Mouse (Mus musculus): ENCODE data around the gene St5. TPM values are rescaled to one million over a fixed set of nuclear protein-coding genes. Genes with fewer than 3 reads are reported as not detected.

St5 gene
- total RNA-seq, 2 experiments from 2014 or later = 82.6 to 246 TPM

DNA sequence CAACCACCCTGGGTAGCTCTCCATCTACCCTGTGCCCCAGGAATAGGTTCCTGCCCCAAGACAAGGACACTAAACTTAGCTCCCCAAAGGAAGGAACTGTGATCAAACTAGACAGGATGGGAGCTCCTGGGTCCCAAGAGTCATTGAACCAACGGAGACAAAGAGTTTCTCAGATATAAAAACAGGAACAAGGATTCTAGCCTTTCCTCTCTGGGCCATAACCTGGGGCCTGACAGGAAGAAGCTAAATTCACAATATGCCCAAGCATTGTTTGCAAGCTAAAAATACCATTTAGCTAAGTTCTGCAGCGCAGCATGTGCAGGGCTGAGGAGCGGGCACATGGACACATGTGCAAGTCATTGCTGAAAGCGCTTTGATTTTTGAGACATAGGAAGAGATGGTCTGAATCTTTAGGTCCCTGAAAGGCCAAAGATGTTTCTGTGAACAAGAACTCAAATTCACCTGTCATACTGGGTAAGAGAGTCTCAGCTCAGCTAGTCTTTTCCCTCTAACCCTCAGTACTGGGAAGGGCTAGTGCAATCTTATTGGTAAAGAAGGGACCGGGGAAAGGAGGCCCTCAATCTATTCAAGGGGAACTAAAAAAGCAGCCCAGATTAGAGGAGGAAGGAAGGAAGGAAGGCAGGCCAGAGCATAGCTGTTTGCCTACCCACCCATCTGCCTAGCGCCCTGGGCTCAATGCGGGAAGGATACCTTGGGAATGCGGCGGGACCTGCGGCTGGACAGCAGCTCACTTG lies 161.6 kb downstream of the St5 start:
- ATAC-seq (replicated peaks; ENCODE audit: low FRiP score, poor library complexity, severe bottlenecking) = no peak

DNA sequence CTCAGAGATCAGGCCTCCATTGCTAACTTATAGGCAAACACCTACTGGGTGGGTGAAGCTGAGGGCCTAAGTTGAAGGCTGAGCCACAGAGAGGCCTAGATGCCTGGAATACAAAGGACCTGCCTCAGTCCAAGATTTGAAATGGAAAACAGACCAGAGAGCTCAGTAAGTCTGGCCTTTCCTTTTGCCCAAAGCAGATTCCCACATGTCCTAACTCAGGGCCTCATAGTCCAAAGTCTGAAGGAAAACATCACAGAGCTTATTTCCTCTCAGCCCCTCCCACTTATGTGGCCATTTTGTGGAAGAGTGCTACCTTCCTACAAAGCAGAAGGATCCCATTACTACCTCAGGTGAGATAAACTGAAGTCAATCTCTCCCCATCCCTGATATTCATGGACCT lies 162.5 kb downstream of the St5 start:
- ATAC-seq (replicated peaks; ENCODE audit: low FRiP score, poor library complexity, severe bottlenecking) = no peak

DNA sequence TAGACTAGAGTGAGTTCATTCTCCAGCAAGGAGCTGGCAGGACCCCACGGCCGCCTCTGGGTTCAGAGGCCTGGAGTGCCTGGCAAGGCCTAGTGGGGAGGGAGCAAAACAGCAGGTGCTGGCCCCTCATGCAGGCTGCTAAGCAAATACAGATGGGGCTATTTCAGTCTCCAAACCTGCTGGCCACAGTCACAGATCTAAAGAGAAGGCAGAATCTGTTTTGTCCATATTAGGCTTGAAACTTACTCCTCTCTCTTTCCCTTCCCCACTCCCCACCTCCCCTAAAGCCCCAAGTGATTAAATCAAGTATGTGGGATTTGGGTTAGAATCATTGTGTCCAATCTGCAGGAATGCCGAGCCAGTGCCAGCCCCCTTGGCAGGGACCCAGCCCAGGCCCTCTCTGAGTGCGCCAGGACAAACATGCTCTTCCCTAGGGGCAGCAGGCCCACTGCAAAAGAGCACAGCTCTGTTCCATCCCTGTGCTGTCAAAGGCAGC lies 166.9 kb downstream of the St5 start:
- ATAC-seq (replicated peaks; ENCODE audit: low FRiP score, poor library complexity, severe bottlenecking) = no peak

DNA sequence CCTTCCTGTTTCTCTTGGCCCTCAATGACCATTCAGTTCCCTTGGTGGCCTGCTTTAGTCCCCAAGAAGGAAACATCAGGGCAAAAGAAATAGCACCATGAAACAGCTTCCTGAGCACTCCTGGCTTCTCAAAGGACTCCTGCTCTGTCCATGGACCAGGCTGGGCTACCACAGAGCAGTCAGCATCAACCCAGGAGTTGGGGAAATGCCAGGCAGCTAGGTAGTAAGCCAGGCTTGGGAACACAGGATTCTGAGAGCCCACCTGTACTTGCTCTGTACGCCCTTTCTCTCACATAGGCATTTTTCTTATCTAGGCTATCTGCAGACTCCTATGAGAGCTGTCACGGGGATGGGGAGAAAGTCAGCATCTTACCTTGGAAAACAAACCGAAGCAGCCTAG lies 168.5 kb downstream of the St5 start:
- ATAC-seq (replicated peaks; ENCODE audit: low FRiP score, poor library complexity, severe bottlenecking) = no peak

DNA sequence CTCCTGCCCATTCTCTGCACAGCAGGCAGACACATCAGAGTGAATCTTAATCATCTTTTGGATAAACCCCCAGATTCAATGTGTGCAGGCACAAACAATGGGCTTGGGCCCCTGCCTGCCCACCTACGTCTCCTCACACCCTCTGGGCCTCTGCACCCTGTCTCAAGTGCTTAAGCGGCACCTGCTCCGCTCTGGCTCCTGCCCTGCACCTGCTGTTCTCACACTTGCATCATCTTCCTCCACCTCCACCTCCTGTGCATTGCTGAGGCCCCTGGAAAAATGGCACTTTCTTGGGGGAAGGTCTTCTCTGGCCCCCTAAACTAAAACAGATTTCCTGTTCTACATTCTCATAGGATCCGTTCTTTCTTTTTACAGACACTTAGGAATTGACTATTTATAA lies 169.5 kb downstream of the St5 start:
- ATAC-seq (replicated peaks; ENCODE audit: low FRiP score, poor library complexity, severe bottlenecking) = no peak

DNA sequence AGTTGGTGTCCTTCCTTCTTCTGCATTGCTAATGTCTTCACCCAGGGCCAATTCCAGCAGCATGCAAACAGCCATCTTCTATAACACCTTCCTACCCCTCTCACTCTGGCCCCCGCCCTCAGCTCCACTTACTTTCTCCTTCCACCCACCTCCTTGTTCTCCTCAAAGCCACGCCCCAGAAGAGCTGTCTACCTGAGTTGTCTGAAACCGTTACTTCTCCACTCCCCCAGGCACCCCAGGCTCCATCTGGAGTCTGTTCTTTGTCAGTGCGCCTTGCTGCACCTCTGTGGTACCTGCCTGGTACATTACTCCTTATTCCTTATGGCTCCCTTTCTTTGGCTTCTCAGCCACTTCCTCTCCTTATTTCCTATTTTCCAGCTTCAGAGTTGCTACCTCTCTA lies 170.3 kb downstream of the St5 start:
- ATAC-seq (replicated peaks; ENCODE audit: low FRiP score, poor library complexity, severe bottlenecking) = no peak

DNA sequence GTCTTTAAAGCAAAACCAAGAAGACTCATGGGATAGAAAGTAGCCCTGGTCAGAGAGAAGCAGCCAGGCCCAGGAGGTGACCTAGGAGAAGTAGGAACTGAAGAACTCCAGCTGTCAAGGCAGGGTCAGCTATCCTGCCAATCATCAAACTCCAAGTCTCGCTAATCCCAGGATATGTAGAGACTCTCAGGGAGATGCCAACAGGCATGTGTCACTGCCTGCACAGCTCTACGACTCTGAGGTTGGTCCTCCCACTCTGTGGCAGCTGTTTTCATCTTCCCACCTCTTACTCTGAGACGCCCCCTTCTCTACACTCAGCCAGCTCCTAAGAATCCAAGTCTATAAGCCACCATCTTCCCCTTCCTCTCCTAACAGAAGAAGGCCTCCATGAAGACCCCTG lies 170.7 kb downstream of the St5 start:
- no peak for ATAC-seq (replicated peaks; ENCODE audit: low FRiP score, poor library complexity, severe bottlenecking)

DNA sequence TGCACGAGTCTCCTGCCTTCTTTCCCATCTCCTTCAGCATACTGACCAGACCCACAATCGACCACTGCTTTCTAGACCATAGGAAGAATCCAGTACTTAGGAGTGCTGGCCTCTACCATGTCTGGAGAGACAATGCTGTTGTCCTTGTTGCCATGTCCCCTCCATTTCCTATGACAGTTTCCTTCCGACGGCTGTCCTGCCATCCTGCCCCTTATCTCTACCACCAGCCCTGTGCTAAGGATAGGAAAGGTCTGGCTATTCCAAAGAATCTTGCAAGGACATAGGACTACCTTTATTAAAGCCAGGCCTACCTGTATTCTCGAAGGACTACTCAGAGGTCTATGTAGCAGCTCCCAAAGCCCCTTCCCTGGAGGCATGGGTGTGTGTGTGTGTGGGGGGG lies 171.9 kb downstream of the St5 start:
- ATAC-seq (replicated peaks; ENCODE audit: low FRiP score, poor library complexity, severe bottlenecking) = no peak

DNA sequence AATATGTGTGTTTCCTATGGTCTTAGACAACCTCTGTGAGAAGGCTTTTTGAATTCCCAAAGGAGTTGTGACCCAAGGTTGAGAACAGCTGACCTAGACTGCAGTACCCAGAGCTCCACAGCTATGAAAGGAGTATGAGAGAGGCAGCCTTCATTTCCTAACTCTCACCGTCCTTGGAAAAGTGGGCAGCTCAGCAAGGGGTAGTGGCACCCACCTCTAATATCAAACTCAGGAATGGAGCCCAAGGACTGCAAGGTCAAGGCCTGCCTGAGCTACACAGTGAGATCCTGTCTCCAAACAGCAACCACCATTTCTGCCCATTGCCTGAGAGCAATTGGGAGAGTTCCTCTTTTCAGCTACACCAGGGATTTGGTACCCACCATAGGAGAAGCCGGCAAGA lies 173.7 kb downstream of the St5 start:
- ATAC-seq (replicated peaks; ENCODE audit: low FRiP score, poor library complexity, severe bottlenecking) = no peak

DNA sequence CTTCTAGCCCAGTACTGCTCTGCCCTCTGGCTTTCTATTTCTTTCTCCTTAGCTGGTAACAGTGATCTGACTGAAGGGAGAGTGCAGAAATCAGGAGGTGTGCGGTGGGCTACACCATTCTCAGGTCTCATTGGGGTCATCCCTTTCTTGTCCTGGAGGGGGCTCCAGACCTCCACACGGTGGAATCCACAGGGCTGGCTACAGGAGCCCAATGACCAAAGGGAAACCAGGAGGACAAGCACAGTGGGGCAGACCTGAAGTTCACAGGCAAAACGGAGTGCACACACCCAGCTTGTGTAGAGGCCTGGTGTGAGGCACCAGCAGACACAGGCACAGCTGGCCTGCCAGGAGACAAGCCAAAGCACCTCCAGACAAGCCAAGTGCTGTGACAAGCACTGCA lies 175.0 kb downstream of the St5 start:
- ATAC-seq (replicated peaks; ENCODE audit: low FRiP score, poor library complexity, severe bottlenecking) = no peak

DNA sequence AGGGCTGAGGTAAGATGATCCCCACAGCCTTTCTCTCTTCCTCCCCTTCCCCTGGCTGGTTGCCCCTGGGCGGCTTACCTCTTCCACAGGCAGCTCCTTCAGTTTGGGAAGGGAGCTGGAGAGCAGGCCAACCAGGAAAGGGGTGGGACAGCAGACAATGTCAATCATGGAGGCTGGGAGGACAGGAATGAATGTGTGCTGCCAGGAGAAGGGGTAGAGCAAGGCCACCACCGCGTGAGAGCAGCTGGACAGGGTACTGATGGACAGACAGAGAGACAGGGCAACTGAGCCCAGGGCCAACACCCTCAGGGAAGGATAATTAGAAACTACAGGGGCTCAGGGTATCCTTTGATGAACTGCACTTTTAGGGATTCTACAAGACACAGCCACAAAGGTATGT lies 175.9 kb downstream of the St5 start:
- ATAC-seq (replicated peaks; ENCODE audit: low FRiP score, poor library complexity, severe bottlenecking) = no peak

DNA sequence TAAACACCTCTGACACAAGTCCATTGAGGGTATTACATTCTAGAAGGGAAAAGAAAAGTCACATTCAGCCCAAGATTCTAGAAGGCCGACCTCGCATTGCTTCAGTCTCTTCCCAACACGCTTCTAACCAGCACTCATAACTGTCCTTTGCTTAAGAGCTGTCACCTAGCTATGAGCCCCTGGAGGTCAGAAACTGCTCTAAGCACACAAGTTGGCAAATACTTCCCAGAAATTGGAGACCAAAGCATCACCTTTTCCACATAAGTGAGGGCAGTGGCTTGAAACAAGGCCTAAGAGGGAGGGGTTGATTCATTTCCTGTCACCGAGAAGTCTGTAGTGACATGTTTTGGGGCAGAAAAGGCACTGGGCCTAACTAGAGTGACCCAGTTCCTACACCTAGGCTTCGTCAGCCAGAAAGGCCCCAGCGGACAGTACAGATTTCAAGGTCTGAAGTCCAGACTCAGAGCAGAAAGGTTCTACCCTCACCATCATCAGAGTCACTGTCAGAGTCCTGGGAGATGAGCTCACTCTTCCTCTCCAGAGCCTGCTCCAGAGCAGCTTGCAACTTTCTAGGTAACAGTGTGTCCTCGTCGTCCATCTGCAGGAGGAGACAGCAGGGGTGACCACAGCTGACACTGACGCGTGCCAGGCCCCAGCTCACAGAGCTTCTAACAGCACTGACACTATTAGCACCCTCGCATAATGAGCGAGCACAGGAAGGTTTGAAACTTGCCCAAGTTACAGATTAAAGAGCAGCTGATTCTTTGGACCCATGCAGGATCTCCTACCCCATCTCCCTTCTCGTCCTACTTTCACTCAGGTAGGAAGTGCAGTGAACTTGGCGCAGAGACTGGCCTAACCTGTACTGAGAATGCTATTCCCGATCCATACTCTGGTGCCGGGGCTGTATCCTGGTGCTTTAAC lies 177.4 kb downstream of the St5 start:
- ATAC-seq (replicated peaks; ENCODE audit: low FRiP score, poor library complexity, severe bottlenecking) = no peak

DNA sequence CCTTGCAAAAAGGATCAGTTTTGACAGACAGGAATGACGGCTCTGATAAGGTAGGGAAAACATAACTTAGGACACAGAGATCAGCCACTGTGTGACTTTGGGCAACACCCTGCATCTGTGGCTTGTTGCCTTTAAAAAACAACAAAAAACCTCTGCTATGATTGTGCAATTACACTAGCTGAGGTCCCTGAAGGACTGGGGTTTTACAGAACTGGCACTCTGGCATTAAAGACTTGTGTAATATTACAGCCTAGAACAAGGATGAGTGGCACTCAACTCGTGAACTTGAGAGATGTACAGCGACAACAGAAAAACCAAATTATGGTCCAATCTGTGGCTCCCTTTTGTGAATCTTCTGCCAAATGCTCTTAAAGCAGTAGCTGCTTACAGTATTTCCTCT lies 178.6 kb downstream of the St5 start:
- no peak for ATAC-seq (replicated peaks; ENCODE audit: low FRiP score, poor library complexity, severe bottlenecking)

DNA sequence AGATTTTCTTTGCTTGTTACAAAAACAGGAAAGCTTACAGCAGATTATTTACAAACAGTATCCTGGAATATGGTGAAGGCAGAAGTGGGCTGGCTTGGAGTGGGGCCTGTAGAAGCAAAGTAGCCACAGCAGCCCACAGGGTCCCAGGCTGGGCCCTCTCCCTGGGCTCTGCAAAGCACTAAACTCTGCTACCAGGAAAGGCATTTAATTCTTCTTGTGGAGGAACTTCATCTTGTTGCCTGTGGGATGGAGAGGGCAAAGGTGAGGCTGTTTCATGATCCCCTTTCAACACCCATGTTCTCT lies 179.0 kb downstream of the St5 start:
- no peak for ATAC-seq (replicated peaks; ENCODE audit: low FRiP score, poor library complexity, severe bottlenecking)

DNA sequence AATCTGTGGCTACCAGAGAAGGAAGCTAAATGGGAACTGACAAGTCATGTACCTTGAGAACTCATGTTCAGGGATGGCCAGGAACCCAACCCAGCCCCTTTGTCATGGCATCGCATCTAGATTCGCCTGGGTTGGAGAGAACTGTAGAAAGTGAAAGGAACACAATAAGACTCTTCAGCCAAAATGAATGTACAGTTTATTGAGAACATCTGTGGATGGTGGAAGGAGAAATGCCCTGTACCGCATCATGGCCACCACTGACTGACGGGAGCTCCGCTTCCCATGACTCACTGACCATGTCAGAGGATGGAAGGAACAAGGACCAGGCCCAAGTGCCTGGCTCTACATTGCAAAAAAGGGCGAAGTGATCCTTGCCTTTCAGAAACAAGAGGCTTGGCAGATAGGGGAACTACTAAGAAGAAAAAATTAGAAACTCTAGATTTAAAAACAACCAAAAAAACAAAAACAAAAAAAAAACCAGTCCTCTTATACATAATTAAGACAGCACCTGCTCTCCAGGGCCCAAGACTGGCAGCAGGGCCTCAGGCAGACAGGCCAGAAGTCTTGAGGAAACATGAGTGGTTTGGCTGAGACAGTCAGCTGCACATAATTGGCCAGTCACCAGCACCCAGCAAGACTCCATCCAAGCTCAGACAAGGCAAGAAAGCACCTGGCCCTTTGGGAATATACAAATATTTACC lies 179.5 kb downstream of the St5 start:
- no peak for ATAC-seq (replicated peaks; ENCODE audit: low FRiP score, poor library complexity, severe bottlenecking)

DNA sequence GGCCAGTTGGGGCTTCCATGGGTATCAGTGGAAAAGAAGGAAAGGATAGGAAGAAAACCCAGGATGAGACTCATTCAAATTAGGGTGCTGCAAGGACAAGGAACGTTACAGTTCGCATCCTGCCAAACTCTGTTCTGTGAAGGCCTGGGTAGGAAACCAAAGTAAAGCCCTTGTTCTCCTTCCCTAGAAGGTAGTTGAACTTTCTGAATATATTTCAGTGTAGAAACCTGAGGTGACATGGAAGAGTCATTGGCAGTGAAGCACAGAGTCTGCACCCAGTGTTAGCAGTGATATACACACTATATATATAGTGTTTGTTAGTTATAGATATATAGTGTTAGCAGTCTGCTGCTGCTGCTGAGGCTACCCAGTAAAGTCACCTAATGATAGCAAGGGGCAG lies 180.1 kb downstream of the St5 start:
- no peak for ATAC-seq (replicated peaks; ENCODE audit: low FRiP score, poor library complexity, severe bottlenecking)

DNA sequence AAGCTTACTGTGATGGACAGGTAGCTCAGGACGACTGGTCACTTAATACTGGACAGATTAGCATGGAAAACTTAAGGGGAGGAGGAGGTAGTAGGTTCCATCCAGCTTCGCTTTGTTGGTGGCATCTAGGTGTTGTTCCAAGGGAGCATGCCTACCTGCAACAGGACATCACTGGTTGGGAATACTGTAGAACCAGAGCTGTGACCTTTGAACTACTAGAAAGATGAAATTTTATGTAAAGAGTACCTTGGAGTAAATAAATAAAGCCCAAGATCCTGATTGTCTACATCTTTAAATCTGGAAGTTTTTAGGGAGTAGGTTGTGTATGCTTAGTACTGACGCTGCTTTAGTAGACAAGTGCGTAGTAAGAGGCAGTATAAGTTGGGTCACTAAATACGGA lies 181.3 kb downstream of the St5 start:
- ATAC-seq (replicated peaks; ENCODE audit: low FRiP score, poor library complexity, severe bottlenecking) = no peak

DNA sequence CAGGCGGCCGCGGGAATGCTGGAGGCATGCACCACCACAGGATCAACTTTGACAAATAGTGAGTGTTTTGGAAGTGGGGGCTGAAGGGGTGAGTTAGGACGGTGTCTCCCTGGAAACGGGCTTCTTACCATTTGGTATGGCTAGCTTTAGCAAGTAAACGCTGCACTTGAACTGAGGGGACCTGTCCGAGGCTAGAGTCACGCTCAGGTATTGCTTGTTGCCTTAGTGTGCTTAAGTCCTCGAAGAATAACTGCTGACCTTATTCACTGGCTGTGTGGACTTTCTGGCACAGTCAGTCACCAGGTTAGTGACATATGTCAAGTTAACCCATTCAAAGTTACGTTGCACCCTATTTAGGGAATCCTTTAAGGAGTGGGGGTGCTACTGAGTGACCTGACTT lies 183.5 kb downstream of the St5 start:
- ATAC-seq (replicated peaks; ENCODE audit: low FRiP score, poor library complexity, severe bottlenecking) = no peak

DNA sequence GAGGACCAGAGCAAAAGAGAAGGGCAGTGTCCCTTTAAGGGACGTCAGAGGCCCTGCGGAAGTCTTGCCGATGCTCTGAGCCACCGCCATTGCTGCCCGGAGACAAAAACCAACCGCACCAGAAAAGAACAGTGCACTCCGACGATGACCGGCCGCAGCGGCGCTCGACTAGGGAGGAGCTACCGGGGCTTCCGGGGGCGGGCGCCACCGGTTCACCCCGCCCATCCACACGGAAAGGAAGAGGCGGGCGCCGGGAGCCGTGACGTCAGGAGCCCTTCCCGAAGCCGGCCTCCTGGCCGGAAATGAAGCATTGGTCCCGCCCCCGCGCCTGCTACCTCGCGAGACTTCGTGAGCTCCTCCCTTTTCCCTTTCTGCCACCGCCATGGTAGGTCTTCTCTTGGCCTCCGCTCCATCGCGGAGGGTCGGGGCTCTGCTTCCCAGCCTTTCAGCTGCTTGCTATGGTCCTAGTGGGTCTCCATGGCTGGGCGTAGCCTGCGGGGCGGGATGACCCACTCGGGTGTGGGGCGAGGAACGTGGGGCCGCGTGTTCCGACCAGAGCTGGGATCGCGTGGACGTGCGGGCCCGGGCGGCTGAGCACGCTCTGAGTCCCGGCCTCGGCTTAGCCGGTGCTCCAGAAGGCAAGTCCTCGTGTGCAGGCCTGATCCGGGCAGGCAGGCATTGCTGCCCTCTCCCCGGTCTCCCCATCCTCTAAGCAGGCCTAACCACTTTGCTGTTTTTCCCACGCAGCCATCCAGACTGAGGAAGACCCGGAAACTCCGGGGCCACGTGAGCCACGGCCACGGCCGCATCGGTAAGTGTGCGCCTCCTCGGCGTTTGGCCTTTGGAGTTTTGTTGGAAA lies 184.3 kb downstream of the St5 start, which contains the start of gene Rpl27a:
Gene Rpl27a, plus strand, starts transcription at position 310 of the 859 bp plus-strand sequence.
- ATAC-seq (replicated peaks; ENCODE audit: low FRiP score, poor library complexity, severe bottlenecking) = peak; percentile 95

Measured in erythroid progenitor cell, adult 5-6 weeks (primary cell).